ENCODE assay signal across 8 mouse cellular contexts in genomic region chr5:135887675-135888102, GRCm38 (mm10). TPM values are rescaled to one million over a fixed set of nuclear protein-coding genes. Genes with fewer than 3 reads are reported as not detected.
DNase-seq lines count a peak whose midpoint lies in the region; ATAC-seq lines count a peak whose summit lies in the region.

Hspb1 (plus strand) TSS chr5:135887919.

- 0 out of 2 replicates have a peak within 1 kb of the TSS, but pooled peaks have one; percentile 8 for H3K9ac ChIP-seq in forebrain, embryonic 13.5 days

- ATAC-seq in forebrain, embryonic 13.5 days: no peak
- no peak for ATAC-seq in monocyte, adult 5-6 weeks (replicated peaks; ENCODE audit: insufficient number of reproducible peaks, low FRiP score, low TSS enrichment, poor library complexity, severe bottlenecking)

- H3K36me3 ChIP-seq in forebrain, embryonic 13.5 days (ENCODE audit: poor library complexity, severe bottlenecking): no peaks in the 10 kb centered on the region

- peaks cover 50% of the 10 kb centered on the region for H3K27me3 ChIP-seq in forebrain, embryonic 13.5 days

- peak; percentile 37 to 42 for DNase-seq in B cell, adult 2 months
- peak; percentile 73 for DNase-seq in WW6 (ENCODE audit: low read depth, low spot score)
- peak; percentile 94 for DNase-seq in heart, postnatal 25 days (ENCODE audit: low spot score)
- no peak for DNase-seq in left cerebral cortex, postnatal 25 days (ENCODE audit: low spot score in 2 of 2)
- peak; percentile 58 for DNase-seq in mesoderm, embryonic 11.5 days (ENCODE audit: low read depth, low spot score)
- DNase-seq in urinary bladder, adult 18-20 months (ENCODE audit: low spot score in 2 of 2): peak; percentile 80 to 91

- no peaks in the 10 kb centered on the region for H3K9me3 ChIP-seq in forebrain, embryonic 13.5 days (replicated peaks)

- H3K4me2 ChIP-seq in forebrain, embryonic 13.5 days: peak within 1 kb of the TSS; percentile 53

- peak within 1 kb of the TSS; percentile 30 for H3K4me3 ChIP-seq in forebrain, embryonic 13.5 days

- no peak within 1 kb of the TSS for H3K27ac ChIP-seq in forebrain, embryonic 13.5 days

- 1% methylated on average over 24 of the region's 24 CpGs for WGBS in forebrain, embryonic 13.5 days

- intact Hi-C loops in heart, postnatal 25 days (cut with DNase I): no loop called here
- intact Hi-C loops in left cerebral cortex, postnatal 25 days (cut with DNase I): no loop called here

- 0 out of 2 replicates have a peak, but pooled peaks cover 8% of the 10 kb centered on the region for H3K4me1 ChIP-seq in forebrain, embryonic 13.5 days

RNA-seq across cellular contexts. Expression of gene Hspb1, which starts in this region (rescaled TPM):
- polyA plus RNA-seq in forebrain, embryonic 13.5 days (2015; fragmentation: Nextera tagmentation; extraction: Ambion mirVana): 3.9 and 4.3 TPM in 2 replicates
- 100 to 1,000 TPM; 385 to 513 TPM for total RNA-seq in heart, postnatal 25 days (2021)
- 10 to 100 TPM; 16.9 to 19.7 TPM for total RNA-seq in left cerebral cortex, postnatal 25 days (2021)
- total RNA-seq in monocyte, adult 5-6 weeks (2017): 1.9 TPM in 1 of 3 replicates, not detected in the others

Comparison
In these comparisons a context has a peak if more than half of its experiments do, and no peak if none do; other contexts are left out.
1. RNA of gene Hspb1 (total RNA-seq): 385 to 513 TPM in heart, postnatal 25 days; 16.9 to 19.7 TPM in left cerebral cortex, postnatal 25 days and 1.9 TPM in monocyte, adult 5-6 weeks; every median in the first group is over 10 times any median in the second.
2. DNase-seq: peak in B cell, adult 2 months (2 of 2), WW6 (single experiment), heart, postnatal 25 days (single experiment), mesoderm, embryonic 11.5 days (single experiment) and urinary bladder, adult 18-20 months (2 of 2); none in left cerebral cortex, postnatal 25 days (0 of 2).